Comparison of ENCODE assay signal across 15 mouse cellular contexts in the genomic region with DNA sequence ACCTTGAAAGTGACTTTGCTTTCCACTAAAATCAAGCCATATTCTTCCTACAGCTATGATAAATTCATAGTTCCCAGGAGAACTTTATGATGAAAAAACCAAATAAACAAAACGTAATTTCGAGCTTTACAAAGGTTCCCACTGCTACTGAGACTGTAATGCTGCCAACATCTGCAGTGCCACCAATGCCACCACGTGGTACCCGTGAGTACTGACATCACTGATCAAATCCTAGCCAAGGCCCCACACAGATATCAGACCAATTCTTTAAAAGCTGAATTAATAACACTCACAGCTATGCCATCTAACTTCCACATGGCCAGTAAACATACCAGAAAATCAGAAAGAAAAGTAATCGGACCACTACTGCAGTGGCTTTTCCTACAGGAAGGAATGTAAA. TPM values are rescaled to one million over a fixed set of nuclear protein-coding genes. Genes with fewer than 3 reads are reported as not detected.
DNase-seq lines count a peak whose midpoint lies in the region; ATAC-seq and TF ChIP-seq lines count a peak whose summit lies in the region.
"Had no signal": no experiment of that assay in that cellular context is flagged by ENCODE, and none has a peak within 500 bp of the region (broad histone marks: within the 10 kb centered on the region; RNA-seq: fewer than 3 reads in every experiment).

No protein-coding gene starts in this region.

- ATAC-seq in kidney, postnatal 0 days (replicated peaks; ENCODE audit: low FRiP score, low read depth): no peak
- no peak for ATAC-seq in midbrain, embryonic 14.5 days (ENCODE audit: low FRiP score, low TSS enrichment)
- ATAC-seq in midbrain, embryonic 11.5 days (ENCODE audit: low FRiP score): no peak
- no peak for ATAC-seq in activated CD4-positive, CD25-positive, alpha-beta regulatory T cell, adult 4 months
- ATAC-seq: hindbrain, embryonic 16.5 days had no signal

- DNase-seq in cerebellum, postnatal 10 days: peak; percentile 55
- DNase-seq in cerebellum, adult 8-10 months: no peak
- no peak for DNase-seq in kidney, postnatal 0 days (ENCODE audit: low spot score)
- no peak for DNase-seq in kidney, postnatal 10 days
- DNase-seq in midbrain, embryonic 14.5 days: peak; percentile 41
- no peak for DNase-seq in midbrain, embryonic 11.5 days (ENCODE audit: low spot score, missing footprints)
- peak; percentile 5 for DNase-seq in retina, postnatal 7 days (ENCODE audit: low read depth, low spot score)
- DNase-seq: gastrocnemius, postnatal 36 days; kidney, postnatal 25 days; liver, embryonic 13.5 days; thymus, adult 2 months had no signal

- 82% methylated on average over 5 of the region's 5 CpGs for WGBS in kidney, postnatal 0 days
- 84% methylated on average over 5 of the region's 5 CpGs for WGBS in midbrain, embryonic 14.5 days
- WGBS in midbrain, embryonic 11.5 days: 84% methylated on average over 5 of the region's 5 CpGs

- no peaks in the 10 kb centered on the region for H3K4me1 ChIP-seq in kidney, postnatal 0 days (replicated peaks; ENCODE audit: insufficient read depth, low read length)
- H3K4me1 ChIP-seq in midbrain, embryonic 14.5 days (ENCODE audit: control insufficient read depth, insufficient read depth, low read length): no peaks in the 10 kb centered on the region
- H3K4me1 ChIP-seq in midbrain, embryonic 11.5 days (ENCODE audit: control insufficient read depth, insufficient read depth, low read length): no peaks in the 10 kb centered on the region
- H3K4me1 ChIP-seq: embryonic facial prominence, embryonic 15.5 days; megakaryocyte, embryonic 14.5 days had no signal

- no peak overlapping the region for H3K9ac ChIP-seq in kidney, postnatal 0 days (ENCODE audit: low read depth, low read length)
- H3K9ac ChIP-seq in midbrain, embryonic 14.5 days (replicated peaks; ENCODE audit: low read length): no peak overlapping the region
- no peak overlapping the region for H3K9ac ChIP-seq in midbrain, embryonic 11.5 days (ENCODE audit: low read length)
- H3K9ac ChIP-seq: embryonic facial prominence, embryonic 15.5 days; liver, embryonic 13.5 days had no signal

- H3K4me2 ChIP-seq in kidney, postnatal 0 days (ENCODE audit: low read length): no peak overlapping the region
- no peak overlapping the region for H3K4me2 ChIP-seq in midbrain, embryonic 14.5 days (ENCODE audit: low read length)
- H3K4me2 ChIP-seq in midbrain, embryonic 11.5 days: no peak overlapping the region
- H3K4me2 ChIP-seq: embryonic facial prominence, embryonic 15.5 days; liver, embryonic 13.5 days had no signal

- H3K27ac ChIP-seq in kidney, postnatal 0 days: no peak overlapping the region
- H3K27ac ChIP-seq in midbrain, embryonic 14.5 days (replicated peaks; ENCODE audit: low read depth, low read length): no peak overlapping the region
- H3K27ac ChIP-seq in midbrain, embryonic 11.5 days (ENCODE audit: low read depth, low read length): no peak overlapping the region
- H3K27ac ChIP-seq: embryonic facial prominence, embryonic 15.5 days; liver, embryonic 13.5 days had no signal

- H3K4me3 ChIP-seq in kidney, postnatal 0 days (replicated peaks; ENCODE audit: low read depth, low read length): no peak overlapping the region
- no peak overlapping the region for H3K4me3 ChIP-seq in midbrain, embryonic 14.5 days (replicated peaks; ENCODE audit: low read depth, low read length)
- H3K4me3 ChIP-seq in midbrain, embryonic 11.5 days (ENCODE audit: low read depth, low read length): no peak overlapping the region
- H3K4me3 ChIP-seq: embryonic facial prominence, embryonic 15.5 days; liver, embryonic 13.5 days; megakaryocyte, embryonic 14.5 days had no signal

- no peaks in the 10 kb centered on the region for H3K9me3 ChIP-seq in kidney, postnatal 0 days (replicated peaks; ENCODE audit: low read length)
- no peaks in the 10 kb centered on the region for H3K9me3 ChIP-seq in midbrain, embryonic 14.5 days (ENCODE audit: control insufficient read depth, low read length)
- no peaks in the 10 kb centered on the region for H3K9me3 ChIP-seq in midbrain, embryonic 11.5 days (ENCODE audit: control insufficient read depth, low read length)
- H3K9me3 ChIP-seq: embryonic facial prominence, embryonic 15.5 days; liver, embryonic 13.5 days; megakaryocyte, embryonic 14.5 days had no signal

- TF ChIP-seq CTCF in kidney, postnatal 0 days (IDR thresholded peaks at IDR 0.05; ENCODE audit: low read depth): 0 out of 2 replicates have a peak, but pooled peaks have one; percentile 34

- H3K27me3 ChIP-seq in kidney, postnatal 0 days (ENCODE audit: insufficient read depth, low read length): no peaks in the 10 kb centered on the region
- no peaks in the 10 kb centered on the region for H3K27me3 ChIP-seq in midbrain, embryonic 14.5 days (ENCODE audit: control insufficient read depth, insufficient read depth, low read length)
- H3K27me3 ChIP-seq in midbrain, embryonic 11.5 days (ENCODE audit: control insufficient read depth, insufficient read depth, low read length): no peaks in the 10 kb centered on the region
- H3K27me3 ChIP-seq: embryonic facial prominence, embryonic 15.5 days; liver, embryonic 13.5 days; megakaryocyte, embryonic 14.5 days had no signal

- 0 out of 2 replicates have a peak, but pooled peaks cover 12% of the 10 kb centered on the region for H3K36me3 ChIP-seq in kidney, postnatal 0 days (ENCODE audit: insufficient read depth, low read length)
- no peaks in the 10 kb centered on the region for H3K36me3 ChIP-seq in midbrain, embryonic 14.5 days (ENCODE audit: control insufficient read depth, insufficient read depth, low read length)
- peaks cover 3% of the 10 kb centered on the region; the same call in 1 of the 2 replicates for H3K36me3 ChIP-seq in midbrain, embryonic 11.5 days (ENCODE audit: control insufficient read depth, insufficient read depth, low read length)

RNA-seq across cellular contexts. Expression of a gene that starts 32.8 kb away (rescaled TPM):
- polyA plus RNA-seq in kidney, postnatal 0 days (2015; fragmentation: Nextera tagmentation; extraction: Ambion mirVana): 4.2 and 6.3 TPM in 2 replicates
- polyA plus RNA-seq in midbrain, embryonic 14.5 days (2014; fragmentation: Nextera tagmentation; extraction: Ambion mirVana): 1.6 and 4.1 TPM in 2 replicates
- 24.5 and 24.8 TPM in 2 replicates for polyA plus RNA-seq in midbrain, embryonic 11.5 days (2014; fragmentation: Nextera tagmentation; extraction: Ambion mirVana)
- 1 to 10 TPM; 5.4 to 5.8 TPM for polyA plus RNA-seq in activated CD4-positive, CD25-positive, alpha-beta regulatory T cell, adult 4 months (2017; shearing (Covaris generic))

RNA-seq across cellular contexts. Expression of a gene that starts 33.0 kb away (rescaled TPM):
- 62.6 and 63.3 TPM in 2 replicates for polyA plus RNA-seq in kidney, postnatal 0 days (2015; fragmentation: Nextera tagmentation; extraction: Ambion mirVana)
- polyA plus RNA-seq in midbrain, embryonic 14.5 days (2014; fragmentation: Nextera tagmentation; extraction: Ambion mirVana): 69.2 and 101 TPM in 2 replicates
- 91.0 and 93.8 TPM in 2 replicates for polyA plus RNA-seq in midbrain, embryonic 11.5 days (2014; fragmentation: Nextera tagmentation; extraction: Ambion mirVana)
- polyA plus RNA-seq in activated CD4-positive, CD25-positive, alpha-beta regulatory T cell, adult 4 months (2017; shearing (Covaris generic)): 10 to 100 TPM; 42.3 to 84.0 TPM

RNA-seq across cellular contexts. Expression of a gene that starts 52.9 kb away (rescaled TPM):
- polyA plus RNA-seq in kidney, postnatal 0 days (2015; fragmentation: Nextera tagmentation; extraction: Ambion mirVana): 37.7 and 38.6 TPM in 2 replicates
- 99.9 and 129 TPM in 2 replicates for polyA plus RNA-seq in midbrain, embryonic 14.5 days (2014; fragmentation: Nextera tagmentation; extraction: Ambion mirVana)
- polyA plus RNA-seq in midbrain, embryonic 11.5 days (2014; fragmentation: Nextera tagmentation; extraction: Ambion mirVana): 43.5 and 47.6 TPM in 2 replicates
- polyA plus RNA-seq in activated CD4-positive, CD25-positive, alpha-beta regulatory T cell, adult 4 months (2017; shearing (Covaris generic)): 1 to 10 TPM in 1 of 2 experiments, under 1 TPM in 1; 0.60 to 1.5 TPM

RNA-seq across cellular contexts. Expression of a gene that starts 54.1 kb away (rescaled TPM):
- 10.3 and 11.1 TPM in 2 replicates for polyA plus RNA-seq in kidney, postnatal 0 days (2015; fragmentation: Nextera tagmentation; extraction: Ambion mirVana)
- polyA plus RNA-seq in midbrain, embryonic 14.5 days (2014; fragmentation: Nextera tagmentation; extraction: Ambion mirVana): 58.6 and 72.6 TPM in 2 replicates
- polyA plus RNA-seq in midbrain, embryonic 11.5 days (2014; fragmentation: Nextera tagmentation; extraction: Ambion mirVana): 35.5 and 37.5 TPM in 2 replicates
- polyA plus RNA-seq in activated CD4-positive, CD25-positive, alpha-beta regulatory T cell, adult 4 months (2017; shearing (Covaris generic)): under 1 TPM; 0.24 to 0.36 TPM

Comparison
In these comparisons a context has a peak if more than half of its experiments do, and no peak if none do; other contexts are left out.
1. DNase-seq: peak in cerebellum, postnatal 10 days (2 of 2), midbrain, embryonic 14.5 days (single experiment) and retina, postnatal 7 days (single experiment); none in cerebellum, adult 8-10 months (single experiment), kidney, postnatal 0 days (single experiment), kidney, postnatal 10 days (single experiment) and midbrain, embryonic 11.5 days (single experiment).
2. RNA of a gene that starts 52.9 kb away (polyA plus RNA-seq): 99.9 to 129 TPM in midbrain, embryonic 14.5 days, 43.5 to 47.6 TPM in midbrain, embryonic 11.5 days and 37.7 to 38.6 TPM in kidney, postnatal 0 days; 0.60 to 1.5 TPM in activated CD4-positive, CD25-positive, alpha-beta regulatory T cell, adult 4 months; every median in the first group is over 10 times any median in the second.